Mouse (Mus musculus) monocyte, adult 2 months (primary cell): ENCODE measurements around the gene Gdf15.

Source experiments
- DNase-seq, 2 experiments: peaks; one replicate each; pipeline ENCODE4 v3.0.0; 2022; ENCODE audit warnings: low spot score in 2 of 2, low read depth in 1 of 2

The Gdf15 gene

GRCm38 (mm10) chr8:70657214-70657613 lies 25.0 kb upstream of the Gdf15 start:
- no peak for DNase-seq

DNA sequence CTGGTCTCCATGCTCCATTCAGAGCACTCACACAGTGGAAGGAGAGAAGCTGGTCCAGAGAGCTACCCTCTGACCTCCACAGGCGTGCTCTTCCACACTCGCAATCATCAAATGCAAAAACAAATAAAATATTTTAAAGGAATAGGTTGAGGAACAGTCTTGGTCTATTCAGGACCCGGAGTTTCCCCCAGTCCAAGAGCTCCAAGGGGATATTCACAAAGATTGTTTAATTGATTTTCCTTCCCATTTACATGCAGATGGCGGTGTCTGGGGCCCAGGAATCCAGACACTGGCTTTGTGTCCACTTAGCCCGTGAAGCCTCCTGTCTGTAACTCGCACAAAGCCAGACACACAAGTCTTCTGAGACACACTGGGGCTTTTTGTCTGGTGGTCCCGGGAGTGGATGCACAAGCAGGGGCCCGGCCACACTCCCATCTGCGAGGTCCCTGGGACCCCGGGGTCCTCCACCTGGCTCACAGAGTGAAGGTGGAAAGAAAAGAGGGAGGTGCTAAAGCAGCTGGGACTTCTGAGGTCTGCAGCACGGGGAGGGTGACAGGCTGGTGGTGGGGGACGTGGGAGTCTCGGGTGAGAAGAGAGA lies 24.0 kb upstream of the Gdf15 start:
- DNase-seq = no peak

- DNase-seq = no peak
These were observed 23.2 kb upstream of the Gdf15 start for GRCm38 (mm10) chr8:70655469-70655868.

- DNase-seq = no peak
These were observed 21.9 kb upstream of the Gdf15 start for GRCm38 (mm10) chr8:70654121-70654520.

DNA sequence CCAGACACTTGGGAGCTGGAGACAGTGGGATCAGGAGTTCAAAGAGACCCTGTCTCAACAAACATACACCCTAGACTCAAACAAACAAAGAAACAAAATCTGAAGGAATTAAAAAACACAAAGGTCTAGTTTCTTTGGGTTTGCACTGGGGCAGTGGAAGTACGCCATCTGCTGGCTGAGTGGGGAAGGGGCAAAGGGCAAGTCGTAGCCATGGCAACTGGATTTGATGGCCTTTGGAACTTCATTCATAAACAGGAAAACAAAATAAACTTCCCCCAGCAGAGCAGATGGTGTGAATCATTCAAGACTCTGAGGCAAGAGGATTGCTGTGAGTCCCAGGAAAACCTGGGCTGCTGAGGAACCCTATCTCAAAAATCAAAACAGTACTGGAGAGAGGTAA lies 21.0 kb upstream of the Gdf15 start:
- DNase-seq = peak; percentile 61 to 73

DNA sequence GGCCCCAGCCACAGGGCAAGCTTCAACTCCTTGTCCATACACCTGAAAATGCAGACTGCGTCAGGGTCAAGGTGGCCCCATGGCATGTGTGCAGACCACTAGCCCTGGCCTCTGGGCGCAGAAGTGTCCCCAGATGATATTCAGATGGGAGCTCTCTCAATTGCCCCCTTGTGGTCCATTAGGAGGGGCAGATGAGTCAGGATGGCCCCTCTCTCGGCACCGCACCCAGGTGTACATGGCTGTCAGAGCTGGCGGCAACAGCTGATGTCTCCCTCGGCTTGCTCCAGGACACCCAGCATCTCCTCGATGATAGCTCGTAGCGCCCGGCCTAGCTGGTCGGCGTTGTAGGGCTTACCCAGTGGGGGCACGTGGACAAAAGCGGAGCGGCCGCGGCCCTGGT lies 18.1 kb upstream of the Gdf15 start:
- DNase-seq = no peak

DNA sequence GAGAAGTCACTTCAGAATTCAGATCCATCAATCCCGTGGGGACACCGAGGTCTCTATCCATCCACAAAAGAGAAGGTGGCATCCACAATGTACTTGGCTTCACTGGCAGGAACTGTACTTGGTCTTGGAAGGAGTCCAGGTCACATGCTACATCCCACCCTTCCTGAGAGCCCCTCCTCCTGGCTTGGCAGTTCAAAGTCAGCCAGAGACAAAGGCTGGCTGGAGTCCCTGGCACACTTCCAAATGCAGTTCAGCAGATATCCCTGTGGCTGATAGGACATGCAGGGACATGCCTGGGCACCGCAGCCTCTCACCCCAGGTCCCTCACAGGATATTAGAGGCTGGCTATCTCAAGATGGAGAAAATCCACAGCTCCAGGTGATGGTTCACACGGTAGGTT lies 17.1 kb upstream of the Gdf15 start:
- DNase-seq = no peak

DNA sequence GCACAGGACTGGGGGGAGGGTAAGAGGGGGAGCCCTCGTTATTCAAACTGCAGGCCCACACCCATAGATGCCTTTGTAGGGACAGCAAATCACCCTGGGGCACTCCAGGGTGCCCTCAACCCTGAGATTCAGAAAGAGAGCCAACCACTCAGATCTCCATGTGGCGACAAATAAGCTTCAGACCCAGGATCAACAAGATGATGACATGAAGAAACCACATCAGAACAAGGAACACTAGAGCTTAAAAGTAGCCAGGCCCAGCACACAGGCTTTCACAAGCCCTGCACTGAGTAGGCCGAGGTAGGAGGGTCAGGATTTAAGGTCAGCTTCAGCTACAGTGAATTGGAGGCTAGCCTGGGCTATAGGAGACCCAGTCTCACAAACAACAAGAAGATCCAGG lies 16.7 kb upstream of the Gdf15 start:
- DNase-seq = no peak

- DNase-seq = no peak
These were observed 15.8 kb upstream of the Gdf15 start for GRCm38 (mm10) chr8:70648164-70648442.

- DNase-seq = no peak
These were observed 15.3 kb upstream of the Gdf15 start for GRCm38 (mm10) chr8:70647343-70648163.

- no peak for DNase-seq
These were observed 14.5 kb upstream of the Gdf15 start for GRCm38 (mm10) chr8:70646775-70647174.

DNA sequence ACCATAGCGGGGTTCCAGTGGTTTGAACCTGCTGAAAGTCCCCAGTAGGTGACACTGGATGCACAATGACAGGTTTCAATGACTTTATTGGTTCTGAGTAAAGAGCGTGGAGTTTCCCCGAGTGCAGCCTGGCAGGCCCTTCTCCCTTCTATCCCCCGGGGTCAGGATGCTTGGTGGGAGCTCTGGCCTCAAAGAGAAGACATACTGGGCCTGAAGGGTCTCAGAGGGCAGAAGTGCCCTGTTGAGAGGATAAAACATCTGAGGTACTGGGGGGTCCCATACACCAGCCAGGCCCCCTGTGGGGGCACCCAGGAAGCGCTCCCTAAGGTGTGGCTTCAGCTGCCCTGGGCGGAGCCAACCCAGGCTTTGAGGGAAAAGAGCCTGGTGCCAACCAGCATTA lies 14.1 kb upstream of the Gdf15 start:
- no peak for DNase-seq

- DNase-seq = peak in 1 of 2 experiments; percentile 44
These were observed 13.4 kb upstream of the Gdf15 start for GRCm38 (mm10) chr8:70645501-70646224.

GRCm38 (mm10) chr8:70644065-70644464 lies 11.8 kb upstream of the Gdf15 start:
- DNase-seq = no peak

- no peak for DNase-seq
These were observed 10.8 kb upstream of the Gdf15 start for GRCm38 (mm10) chr8:70643019-70643418.

- DNase-seq = no peak
These were observed 6.5 kb upstream of the Gdf15 start for GRCm38 (mm10) chr8:70638752-70639151.

DNA sequence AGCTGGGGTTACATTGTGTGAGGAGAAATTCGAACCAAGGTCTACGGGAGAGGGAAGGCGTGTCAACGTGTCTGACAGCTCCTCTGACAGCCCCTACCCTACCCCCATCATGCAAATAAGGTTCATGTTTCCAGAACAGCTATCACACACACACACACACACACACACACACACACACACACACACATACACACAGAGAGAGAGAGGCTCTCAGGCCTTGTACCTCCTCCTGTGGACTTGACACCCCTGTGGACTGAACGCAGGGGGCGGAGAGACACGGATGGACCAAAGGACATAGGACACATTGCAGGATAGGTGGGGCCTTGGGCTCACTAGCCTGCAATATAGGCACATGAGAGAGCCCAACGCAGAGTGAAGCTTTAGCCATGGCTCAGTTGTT lies 4.6 kb upstream of the Gdf15 start:
- no peak for DNase-seq

GRCm38 (mm10) chr8:70635527-70635926 lies 3.3 kb upstream of the Gdf15 start:
- no peak for DNase-seq

GRCm38 (mm10) chr8:70634066-70634465 lies 1.8 kb upstream of the Gdf15 start:
- peak in 1 of 2 experiments; percentile 68 for DNase-seq

GRCm38 (mm10) chr8:70631436-70631835 lies 820 bp downstream of the Gdf15 start:
- DNase-seq = no peak

DNA sequence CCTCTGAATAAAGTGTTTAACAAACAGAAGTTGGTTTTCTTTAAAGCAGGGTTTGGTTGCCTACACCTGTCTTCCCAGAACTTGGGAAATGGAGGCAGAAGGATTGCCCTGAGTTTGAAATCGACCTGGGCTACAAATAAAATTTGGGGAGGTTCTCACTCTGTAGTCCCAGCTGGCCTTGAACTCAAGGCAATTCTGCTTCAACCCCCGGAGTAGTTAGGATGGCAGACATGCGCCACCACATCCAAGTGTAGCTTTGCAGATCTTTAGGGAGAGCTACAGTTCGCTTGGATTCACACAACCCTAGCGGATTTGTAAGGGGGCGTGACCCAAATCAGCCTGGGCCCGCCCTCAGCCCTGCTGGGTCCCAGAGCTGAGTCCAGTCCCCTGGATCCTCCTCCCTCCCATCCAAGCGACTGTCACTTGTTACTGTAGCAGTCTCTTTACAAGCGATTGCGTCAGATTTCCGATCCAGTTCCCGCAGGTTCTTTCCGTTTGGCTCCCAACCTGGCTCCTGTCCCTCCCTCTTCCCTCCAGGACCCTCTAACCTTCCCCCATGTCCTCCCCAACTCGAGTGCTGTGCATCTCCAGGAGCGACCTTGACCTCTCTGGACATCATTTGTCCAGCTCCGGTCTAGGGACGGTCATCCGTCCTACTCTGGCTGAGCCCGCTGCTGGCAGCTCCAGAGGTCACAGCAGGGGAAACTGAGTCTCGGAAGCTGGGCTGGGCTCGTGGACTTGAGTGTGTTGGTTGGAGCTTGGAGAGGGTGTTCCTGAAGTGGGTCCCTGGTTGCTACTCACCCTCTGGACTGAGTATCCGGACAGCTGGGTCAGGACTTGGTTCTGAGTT lies 1.5 kb downstream of the Gdf15 start:
- no peak for DNase-seq
